Mouse (Mus musculus) urinary bladder, postnatal 4 days (tissue): ENCODE data around the gene Sel1l2.

ENCODE experiments used
- DNase-seq, 2 experiments: peaks; one replicate each; pipeline ENCODE4 v3.0.0; 2021 to 2022; ENCODE audit warnings: low spot score in 2 of 2

Sel1l2 gene

GRCm38 (mm10) chr2:140389525-140389924, at the start of gene Sel1l2:
Gene Sel1l2 (minus strand): TSS chr2:140389706.
- DNase-seq, result no peak

- DNase-seq, result no peak
Observed at GRCm38 (mm10) chr2:140439081-140439480, 49.6 kb upstream of the Sel1l2 start.

- DNase-seq, result no peak
Observed at GRCm38 (mm10) chr2:140427283-140427682, 37.8 kb upstream of the Sel1l2 start.

- no peak for DNase-seq
Observed at GRCm38 (mm10) chr2:140425844-140426243, 36.3 kb upstream of the Sel1l2 start.

- DNase-seq, result peak; percentile 26 to 59
Observed at GRCm38 (mm10) chr2:140395744-140396231, 6.3 kb upstream of the Sel1l2 start.

GRCm38 (mm10) chr2:140395179-140395578, 5.7 kb upstream of the Sel1l2 start, which contains the start of gene Macrod2:
Gene Macrod2 (plus strand): TSS chr2:140395309.
- DNase-seq, result peak; percentile 96 to 98

GRCm38 (mm10) chr2:140364804-140365203, 24.7 kb downstream of the Sel1l2 start:
- no peak for DNase-seq

- no peak for DNase-seq
Observed at GRCm38 (mm10) chr2:140359905-140360304, 29.6 kb downstream of the Sel1l2 start.

- no peak for DNase-seq
Observed at GRCm38 (mm10) chr2:140342394-140342793, 47.1 kb downstream of the Sel1l2 start.

GRCm38 (mm10) chr2:140330508-140331306, 58.8 kb downstream of the Sel1l2 start:
- DNase-seq, result no peak

- DNase-seq, result no peak
Observed at GRCm38 (mm10) chr2:140302976-140303708, 86.4 kb downstream of the Sel1l2 start.

- DNase-seq, result no peak
Observed at GRCm38 (mm10) chr2:140297155-140297554, 92.4 kb downstream of the Sel1l2 start.

GRCm38 (mm10) chr2:140293820-140294219, 95.7 kb downstream of the Sel1l2 start:
- DNase-seq, result no peak

GRCm38 (mm10) chr2:140280808-140281207, 108.7 kb downstream of the Sel1l2 start:
- DNase-seq, result no peak

- DNase-seq, result no peak
Observed at GRCm38 (mm10) chr2:140255595-140256141, 133.8 kb downstream of the Sel1l2 start.

GRCm38 (mm10) chr2:140254256-140254655, 135.2 kb downstream of the Sel1l2 start:
- DNase-seq, result no peak

- DNase-seq, result no peak
Observed at GRCm38 (mm10) chr2:140243105-140243504, 146.4 kb downstream of the Sel1l2 start.

- DNase-seq, result no peak
Observed at GRCm38 (mm10) chr2:140242398-140242797, 147.1 kb downstream of the Sel1l2 start.

- DNase-seq, result no peak
Observed at GRCm38 (mm10) chr2:140237245-140237644, 152.3 kb downstream of the Sel1l2 start.

- DNase-seq, result no peak
Observed at GRCm38 (mm10) chr2:140230295-140230694, 159.2 kb downstream of the Sel1l2 start.

GRCm38 (mm10) chr2:140220325-140220724, 169.2 kb downstream of the Sel1l2 start:
- no peak for DNase-seq

- no peak for DNase-seq
Observed at GRCm38 (mm10) chr2:140215965-140216364, 173.5 kb downstream of the Sel1l2 start.
